Mouse (Mus musculus) cerebellum, postnatal 36 days (tissue): ENCODE data around the gene Rnf166.

Experiments used
- DNase-seq, 2 experiments: peaks; one replicate each; pipeline ENCODE4 v3.0.0; 2021 to 2022; ENCODE audit warnings: mixed read lengths in 2 of 2

The Rnf166 gene

DNA sequence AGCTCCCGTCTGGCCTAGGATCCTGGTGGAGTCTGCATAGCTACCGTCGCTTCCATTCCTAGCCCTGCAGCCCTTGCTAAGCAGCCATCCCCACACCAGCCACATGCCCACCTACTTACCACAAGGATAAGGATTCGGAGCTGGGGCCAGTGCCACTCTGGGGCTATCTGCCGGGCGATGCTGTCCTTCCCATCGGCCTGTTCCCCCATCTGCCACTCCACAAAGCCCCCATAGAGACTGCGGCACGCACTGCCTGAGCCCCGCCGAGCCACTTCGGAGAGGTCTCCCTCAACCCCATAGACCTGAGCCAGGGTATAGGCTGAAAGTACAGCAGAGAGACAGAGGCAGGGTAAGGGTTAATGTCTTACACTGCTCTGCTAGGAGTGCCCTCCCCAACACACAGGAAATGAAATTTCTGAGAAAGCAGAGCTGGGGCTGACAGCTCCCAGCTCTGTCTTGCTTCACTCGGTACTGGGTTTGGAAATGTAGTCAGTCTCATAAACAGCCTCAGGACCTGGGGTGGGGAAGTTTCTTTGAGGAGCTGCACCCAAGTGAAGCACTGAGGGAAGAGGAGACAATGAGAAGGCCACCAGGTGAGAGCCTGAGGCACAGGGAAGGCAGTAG is 38.0 kb downstream of the Rnf166 start:
- DNase-seq: no peak

DNA sequence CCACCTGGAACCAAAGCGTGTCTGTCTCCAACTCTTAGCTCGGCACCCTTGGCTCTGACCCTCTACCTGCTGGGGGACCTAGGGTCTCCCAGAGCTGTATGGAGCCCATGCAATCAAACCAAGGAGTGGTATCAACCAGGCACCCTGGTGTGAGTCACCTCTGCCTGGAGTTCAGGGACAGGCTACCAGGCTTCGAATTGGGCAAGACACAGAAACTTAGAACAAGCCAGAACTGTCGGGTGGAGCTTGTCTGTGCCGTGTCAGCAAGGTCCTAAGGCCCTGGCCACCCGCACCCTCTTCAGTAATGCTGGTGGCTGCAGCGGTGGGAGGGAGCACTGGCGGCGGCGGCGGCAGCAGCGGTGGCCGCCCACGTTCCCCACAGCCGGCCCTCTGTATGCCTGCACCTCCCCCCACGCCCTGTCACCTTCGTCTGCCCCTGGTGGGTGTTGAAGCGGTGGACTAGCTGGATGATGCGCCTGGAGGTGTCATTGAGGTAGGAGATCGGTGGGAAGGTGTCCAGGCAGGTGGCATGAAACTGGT is 39.2 kb downstream of the Rnf166 start:
- DNase-seq: no peak

DNA sequence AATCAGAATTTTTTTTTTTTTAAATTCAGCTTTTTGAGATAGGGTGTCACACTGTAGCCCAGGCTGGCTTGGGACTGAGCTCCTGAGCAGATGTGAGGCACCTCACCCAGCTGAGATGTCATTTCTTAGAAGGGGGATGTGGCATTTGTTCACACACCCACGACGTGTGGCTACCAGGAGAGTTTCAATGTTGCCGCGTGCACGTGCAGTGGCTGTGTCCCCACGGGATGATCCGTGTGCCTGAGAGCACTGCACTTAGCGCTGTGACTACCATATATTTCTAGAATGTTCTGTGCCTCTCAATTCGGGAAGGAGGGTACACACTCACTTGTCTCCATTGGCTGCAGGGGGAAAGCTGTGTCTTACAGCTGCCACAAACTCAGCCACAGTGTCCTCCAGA is 39.7 kb downstream of the Rnf166 start:
- DNase-seq: no peak

DNA sequence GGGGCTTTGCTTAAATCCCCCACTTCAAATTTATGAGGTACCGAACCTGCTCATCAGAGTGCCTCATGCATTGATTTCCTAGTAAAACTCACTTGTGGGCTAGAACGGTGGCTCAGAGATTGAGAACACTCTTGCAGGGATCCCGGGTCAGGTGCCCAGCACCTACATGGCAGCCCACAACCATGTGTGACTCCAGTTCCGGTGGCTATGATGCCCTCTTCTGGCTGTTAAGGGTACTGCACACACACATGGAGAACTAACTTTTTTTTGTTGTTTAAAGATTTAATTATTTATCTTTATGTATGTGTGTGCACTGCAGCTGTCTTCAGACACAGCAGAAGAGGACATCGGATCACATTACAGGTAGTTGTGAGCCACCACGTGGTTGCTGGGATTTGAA is 40.5 kb downstream of the Rnf166 start:
- no peak for DNase-seq

DNA sequence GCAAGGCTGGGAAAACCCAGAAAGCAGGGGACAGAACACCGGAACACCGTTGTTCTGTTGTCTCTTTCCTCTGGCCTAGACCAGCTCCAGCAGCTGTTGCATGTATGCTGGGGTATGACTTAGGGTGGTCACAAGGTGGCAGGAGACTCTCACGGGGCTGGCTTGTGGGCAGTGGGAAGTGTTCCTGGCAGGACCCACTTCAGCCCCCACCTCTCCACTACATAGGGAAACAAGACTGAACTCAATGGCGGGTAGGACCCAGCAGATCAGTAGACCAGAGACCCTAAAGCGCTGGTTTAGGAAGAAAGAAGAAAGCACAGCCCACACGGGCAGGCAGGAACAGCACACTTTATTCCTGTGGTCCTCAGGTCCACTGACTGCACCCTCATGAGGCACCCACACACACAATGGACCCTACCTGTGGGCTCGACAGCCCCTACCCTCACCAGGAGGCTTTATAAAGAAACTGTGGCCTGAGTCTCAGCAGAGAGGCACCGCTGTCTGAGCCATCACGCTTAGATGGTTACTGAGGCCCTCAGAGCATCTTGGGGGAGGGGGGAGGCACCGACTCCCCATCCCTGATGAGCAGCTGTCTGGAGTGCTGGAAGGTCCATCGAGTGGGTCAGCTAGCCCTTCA is 42.5 kb downstream of the Rnf166 start:
- no peak for DNase-seq

DNA sequence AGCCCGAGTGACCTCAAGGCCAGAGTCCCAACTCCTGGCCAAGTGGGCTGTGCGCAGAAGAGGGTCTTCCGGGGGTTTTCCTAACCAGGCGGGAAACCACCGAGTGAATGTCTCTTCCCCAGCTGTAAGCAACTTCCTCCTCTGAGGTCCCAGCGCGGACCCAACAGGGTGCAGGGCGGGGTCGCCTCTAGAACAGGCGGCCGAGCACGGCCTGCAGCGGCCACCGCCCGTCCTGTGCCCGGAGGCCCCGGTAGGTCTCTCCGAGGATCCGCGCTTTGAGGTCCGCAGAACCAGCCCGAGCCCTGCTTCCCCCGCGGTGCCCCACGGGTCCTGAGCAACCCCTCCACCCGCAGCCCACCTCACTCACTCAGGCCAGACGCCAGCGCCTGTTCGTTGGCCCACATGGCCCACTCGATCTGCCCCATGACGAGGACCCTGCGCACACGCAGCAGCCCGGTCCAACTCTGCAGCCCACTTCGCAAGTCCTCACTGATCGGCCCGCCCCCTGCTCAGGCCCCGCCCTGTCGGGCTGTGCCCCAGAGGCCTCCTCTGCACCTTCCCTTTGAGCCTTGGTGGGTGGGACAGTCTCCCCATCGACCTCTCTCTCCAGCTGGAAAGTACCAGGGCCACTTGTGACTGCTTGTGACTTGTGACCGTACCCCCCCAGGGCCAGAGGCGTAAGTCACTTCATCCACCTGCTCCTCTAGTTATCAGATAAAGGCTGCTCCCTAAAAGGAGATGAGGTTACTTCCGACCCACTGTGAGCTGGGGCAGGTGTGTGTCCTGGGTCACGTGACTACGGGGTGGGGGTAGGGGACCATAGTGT is 43.2 kb downstream of the Rnf166 start, which contains the start of gene Cyba:
Cyba (minus strand) TSS at position 488 of the 826 bp plus-strand sequence.
- no peak for DNase-seq

DNA sequence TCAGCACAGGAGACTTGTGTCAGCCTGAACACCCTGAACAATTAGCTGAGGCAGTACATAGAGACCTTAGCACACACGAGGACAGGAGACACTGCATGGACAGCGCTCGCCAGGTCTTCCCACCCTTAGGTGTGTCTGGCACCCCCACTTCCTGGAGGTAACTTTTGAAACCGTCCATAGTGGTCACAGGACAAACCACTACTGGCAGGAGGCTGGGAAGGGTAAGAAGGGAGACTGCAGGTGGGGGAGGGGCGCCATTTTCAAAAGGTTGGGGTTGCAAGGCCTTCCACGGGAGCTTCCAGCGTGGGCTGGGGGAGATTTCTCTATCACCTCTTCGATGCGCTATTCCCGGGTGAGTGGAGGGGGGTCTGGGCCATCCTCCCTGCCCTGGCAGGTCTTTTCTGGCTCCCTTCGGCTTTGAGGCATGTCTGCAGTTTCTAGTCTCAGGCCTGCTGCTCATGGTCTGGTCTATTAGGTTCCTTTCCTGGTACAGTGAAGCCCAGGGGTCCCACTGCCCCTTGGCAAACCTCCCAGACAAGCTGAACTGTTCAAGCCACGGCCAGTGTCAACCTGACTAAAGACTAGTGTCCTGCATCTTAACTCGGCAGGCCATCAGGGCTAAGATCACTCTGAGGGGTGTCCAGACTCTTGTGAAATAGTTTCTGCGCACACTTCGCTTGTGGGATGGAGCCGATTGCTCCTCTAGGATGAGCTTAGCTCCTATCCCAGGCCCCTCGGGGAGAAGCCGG is 44.0 kb downstream of the Rnf166 start:
- no peak for DNase-seq

DNA sequence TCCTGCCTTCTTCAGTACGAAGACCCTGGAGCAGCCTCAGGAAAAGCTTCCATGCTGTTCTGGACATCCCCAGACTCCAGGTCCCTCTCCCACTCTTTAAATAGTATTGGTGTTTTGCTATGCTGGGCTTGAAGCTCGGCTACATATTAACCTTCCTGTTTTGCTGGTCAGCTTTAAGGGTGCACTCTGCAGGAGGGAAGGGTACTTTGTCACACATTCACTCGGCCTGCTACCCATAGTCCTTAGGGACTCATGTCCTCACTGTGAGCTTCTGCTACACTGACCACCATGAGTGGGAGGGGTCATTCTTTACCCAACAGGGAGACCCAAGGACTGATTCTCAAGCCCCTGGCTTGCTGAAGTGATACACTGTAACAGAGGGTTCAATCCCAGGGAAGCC is 45.2 kb downstream of the Rnf166 start:
- no peak for DNase-seq

DNA sequence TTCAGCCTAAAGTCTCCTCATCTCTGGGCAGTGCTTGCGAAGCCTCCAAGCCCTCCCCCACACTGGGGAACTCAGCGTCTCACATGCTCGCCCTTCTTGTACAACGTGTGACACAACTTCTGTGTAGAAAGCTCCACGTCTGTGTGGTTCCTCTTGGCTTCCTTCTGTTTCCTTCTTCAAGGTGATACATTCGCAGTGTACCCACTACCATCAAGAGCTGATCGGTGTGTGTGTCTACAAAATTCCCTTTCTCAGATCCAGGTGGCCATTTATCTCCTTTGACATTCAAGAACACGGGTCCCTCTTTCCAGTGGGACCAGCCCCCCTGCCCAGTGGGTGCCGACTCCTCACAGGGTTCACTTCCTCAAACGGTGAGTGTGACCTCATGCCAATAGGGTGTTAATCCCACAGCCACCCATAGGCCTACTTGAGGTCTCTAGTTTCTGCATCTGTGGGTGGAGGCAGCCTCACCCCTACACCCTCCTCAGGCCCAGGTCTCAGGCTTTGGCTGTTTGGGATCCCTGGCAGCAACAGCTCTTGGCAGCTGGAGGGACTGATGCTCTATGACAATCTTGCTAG is 45.7 kb downstream of the Rnf166 start:
- no peak for DNase-seq

DNA sequence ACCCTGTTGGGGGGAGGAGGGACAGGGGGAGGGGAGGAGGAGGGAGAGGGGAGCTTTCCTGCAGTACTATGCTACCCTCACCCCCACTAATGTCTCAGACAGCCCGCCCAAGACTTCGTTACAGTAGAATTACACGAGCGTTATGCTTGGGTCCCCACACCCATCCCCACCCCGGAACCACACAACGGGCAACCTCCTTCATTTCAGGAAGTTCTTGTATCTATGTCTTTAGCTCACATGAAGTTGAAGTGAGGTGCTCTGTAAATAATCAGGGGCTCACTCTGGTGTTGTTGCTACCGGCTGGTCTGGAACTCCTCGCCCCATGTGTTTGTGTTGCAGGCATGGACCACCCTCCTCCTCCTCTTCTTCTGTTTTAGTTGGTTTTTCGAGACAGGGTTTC is 47.7 kb downstream of the Rnf166 start:
- no peak for DNase-seq

DNA sequence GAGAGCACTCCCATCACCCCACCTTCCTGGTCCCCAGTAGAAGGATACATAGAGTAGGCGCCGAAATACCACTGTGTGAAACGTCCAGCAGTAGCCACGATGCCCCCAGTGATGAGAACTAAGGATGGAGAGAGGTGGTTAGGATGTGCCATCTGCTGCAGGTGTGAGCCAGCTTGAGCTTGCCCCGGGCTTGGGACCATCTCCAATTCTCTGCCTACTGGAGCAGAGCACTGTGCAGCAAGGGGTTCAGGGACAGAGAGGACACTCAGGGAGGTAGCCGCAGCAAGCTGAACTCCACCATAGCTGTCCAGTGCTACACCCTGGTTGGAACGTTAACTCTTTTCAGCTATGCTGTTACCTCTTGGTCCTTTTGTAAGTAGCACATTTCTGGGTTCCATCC is 48.3 kb downstream of the Rnf166 start:
- DNase-seq: no peak

DNA sequence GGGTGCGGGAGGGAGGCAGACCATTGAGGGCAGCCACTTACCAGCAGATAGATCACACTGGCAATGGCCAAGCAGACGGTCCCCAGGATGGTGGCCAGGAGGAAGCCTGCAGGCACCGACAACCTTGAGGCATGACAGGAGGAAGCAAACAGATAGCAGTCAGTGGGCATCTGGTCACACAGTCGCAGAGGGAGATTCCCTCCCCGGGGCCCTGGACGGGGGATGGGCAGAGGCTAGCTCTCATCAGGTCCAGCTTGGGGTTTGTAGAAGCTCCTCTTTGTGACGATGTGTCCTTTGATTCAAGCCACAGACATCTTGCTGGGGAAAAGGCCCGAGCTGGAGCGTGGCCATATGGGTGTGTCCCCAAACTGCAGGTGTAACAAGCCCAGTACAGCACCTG is 49.7 kb downstream of the Rnf166 start:
- DNase-seq: no peak

DNA sequence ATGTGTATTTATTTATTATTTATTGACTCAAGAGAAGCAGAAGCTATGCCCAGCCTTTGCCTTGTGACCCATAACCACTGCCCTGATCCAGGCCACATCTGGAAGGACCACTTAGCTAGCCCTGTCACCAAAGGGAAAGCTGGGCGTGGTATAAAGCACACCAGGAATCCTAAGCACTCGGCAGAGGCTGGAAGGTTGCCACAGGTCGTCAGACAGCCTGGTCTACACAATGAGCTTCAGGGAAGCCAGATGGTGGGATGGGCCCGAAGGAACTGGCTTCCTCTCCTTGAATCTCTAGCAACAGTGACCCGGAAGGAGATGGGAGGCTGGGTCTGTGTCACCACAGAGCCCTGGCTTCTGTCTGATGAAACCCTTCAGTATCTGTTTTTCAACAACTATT is 52.2 kb downstream of the Rnf166 start:
- DNase-seq: no peak

DNA sequence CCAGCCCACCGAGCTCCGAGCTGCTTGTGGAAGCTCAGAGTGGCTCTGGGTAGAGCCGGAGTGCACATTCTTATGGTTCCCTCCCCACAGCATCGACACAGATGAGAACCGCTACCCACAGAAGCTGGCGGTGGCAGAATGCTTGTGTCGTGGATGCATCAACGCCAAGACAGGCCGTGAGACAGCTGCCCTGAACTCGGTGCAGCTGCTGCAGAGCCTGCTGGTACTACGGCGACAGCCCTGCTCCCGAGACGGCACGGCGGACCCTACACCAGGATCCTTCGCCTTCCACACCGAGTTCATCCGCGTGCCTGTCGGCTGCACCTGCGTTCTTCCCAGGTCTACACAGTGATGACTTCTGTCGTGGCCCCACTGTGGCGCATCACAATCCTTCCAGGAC is 52.6 kb downstream of the Rnf166 start:
- DNase-seq: no peak

DNA sequence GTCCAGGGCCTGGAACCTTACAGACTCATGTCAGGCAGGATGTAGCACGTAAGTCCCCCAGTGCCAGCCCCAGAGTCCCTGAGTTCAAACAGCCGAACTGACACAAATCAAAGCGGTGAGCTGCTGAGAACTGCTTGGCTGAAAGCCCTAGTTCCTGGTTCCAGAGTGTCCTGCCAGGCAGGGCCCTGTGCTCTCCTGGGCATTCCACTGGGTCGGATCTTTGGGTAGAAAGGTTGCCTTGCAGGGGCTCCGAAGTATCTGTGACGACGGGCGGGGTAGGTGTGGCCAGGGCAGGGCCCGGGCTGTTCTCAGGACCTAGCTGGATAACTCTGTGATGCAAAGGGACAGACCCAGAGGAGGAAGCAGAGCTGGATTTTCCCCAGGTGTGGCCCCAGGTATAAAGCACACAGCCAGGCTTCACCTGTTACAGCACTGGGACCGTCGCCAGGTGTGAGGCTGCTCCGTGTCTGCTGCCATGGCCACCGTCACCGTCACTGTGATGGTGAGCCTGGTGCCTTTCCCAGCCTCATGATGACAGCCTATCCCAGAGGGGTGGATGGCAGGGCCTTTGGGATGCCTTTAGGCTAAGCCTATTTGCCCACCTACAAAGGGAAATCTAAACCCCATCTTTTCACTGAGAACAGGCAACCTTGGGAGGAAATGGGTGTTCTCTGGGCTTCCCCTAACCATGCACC is 54.3 kb downstream of the Rnf166 start, which contains the start of gene Il17c:
Il17c (plus strand) TSS at position 645 of the 695 bp plus-strand sequence.
- DNase-seq: peak in 1 of 2 experiments; percentile 44

DNA sequence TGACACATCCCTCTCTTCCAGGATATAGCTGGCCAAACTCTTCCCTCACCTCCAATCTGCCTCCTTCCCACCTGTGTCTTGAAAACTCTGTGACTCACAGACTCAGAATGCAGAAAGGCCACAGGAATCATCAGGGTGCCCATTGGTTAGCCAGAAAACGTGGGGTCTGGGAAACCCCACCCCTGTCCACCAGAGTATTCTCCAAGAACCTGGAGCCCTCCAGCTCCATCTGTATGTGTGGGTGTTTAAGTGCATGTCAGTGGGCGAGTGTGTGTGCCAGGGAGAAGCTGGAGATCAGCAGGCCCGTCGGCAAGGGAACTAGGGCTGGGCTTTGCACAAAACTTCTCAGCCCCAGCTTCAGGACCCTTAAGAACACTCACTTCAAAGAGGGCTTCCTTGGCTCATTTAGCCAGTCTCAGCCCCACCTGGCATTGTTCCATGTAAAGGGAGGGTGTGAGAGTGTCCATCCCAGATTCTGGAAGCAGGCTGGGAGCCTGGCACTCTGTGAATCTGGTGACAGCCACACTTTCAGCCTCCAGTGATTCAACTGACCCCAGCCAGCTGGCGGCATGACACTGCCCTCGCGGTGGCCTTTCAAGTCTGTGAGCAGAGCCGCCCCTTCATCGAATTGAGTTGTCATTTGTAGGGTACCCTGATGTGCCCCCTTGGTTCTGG is 55.8 kb downstream of the Rnf166 start:
- peak in 1 of 2 experiments; percentile 32 for DNase-seq
